ENCODE assay signal across 8 mouse cellular contexts in the genomic region with DNA sequence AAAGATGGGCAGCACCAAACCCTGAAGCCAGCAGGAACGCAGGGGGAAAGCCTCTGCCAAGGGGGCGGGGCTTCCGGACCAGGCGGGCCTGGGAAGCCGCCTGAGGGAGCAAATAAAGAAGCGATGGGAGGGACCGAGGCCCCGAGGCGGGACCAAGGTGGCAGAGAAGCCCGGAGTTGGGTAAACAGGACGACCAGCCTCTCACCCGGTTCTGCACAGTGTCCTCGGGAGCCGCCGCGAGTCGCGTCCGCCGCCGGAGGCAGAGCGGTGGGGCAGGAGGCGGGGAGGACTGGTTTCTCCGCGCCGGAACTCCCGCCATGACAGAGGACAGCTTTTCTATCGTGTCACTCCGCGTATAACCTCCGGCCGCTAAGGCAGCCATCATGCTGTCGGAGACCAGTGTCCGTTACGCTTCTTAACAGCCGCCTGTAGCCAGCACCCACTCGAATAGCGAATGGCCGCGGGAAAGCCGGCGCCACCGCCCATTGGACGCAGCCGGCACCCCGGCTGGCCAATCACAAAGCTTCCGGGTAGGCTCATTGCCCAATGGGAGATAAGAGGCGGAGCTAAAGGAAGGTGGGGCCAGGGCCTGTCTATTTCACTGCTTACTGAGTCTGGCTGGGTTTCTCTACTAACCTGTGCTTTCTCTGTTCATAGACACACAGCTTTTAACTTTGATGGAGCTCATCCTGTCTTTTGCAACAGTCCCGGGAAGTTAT. TPM values are rescaled to one million over a fixed set of nuclear protein-coding genes. Genes with fewer than 3 reads are reported as not detected.
DNase-seq lines count a peak whose midpoint lies in the region; ATAC-seq and TF ChIP-seq lines count a peak whose summit lies in the region.

Gene Thap8, plus strand, starts transcription at position 144 of the 719 bp plus-strand sequence.
Gene Wdr62, minus strand, starts transcription at position 469 of the 719 bp plus-strand sequence.

- peak within 1 kb of the TSS; percentile 95 for H3K4me2 ChIP-seq in hindbrain, postnatal 0 days (ENCODE audit: low read depth, low read length)

- H3K4me3 ChIP-seq in gastrocnemius, adult 2 months, result peak within 1 kb of the TSS; percentile 84
- H3K4me3 ChIP-seq in hindbrain, postnatal 0 days (ENCODE audit: low read length), result peak within 1 kb of the TSS; percentile 76
- H3K4me3 ChIP-seq in left cerebral cortex, adult 2 months, result peak within 1 kb of the TSS; percentile 85

- H3K36me3 ChIP-seq in hindbrain, postnatal 0 days (ENCODE audit: insufficient read depth, low read length), result no peaks in the 10 kb centered on the region

- no peaks in the 10 kb centered on the region for H3K4me1 ChIP-seq in hindbrain, postnatal 0 days (ENCODE audit: insufficient read depth, low read length)

- no peaks in the 10 kb centered on the region for H3K27me3 ChIP-seq in hindbrain, postnatal 0 days (ENCODE audit: insufficient read depth, low read length)

- TF ChIP-seq CTCF in gastrocnemius, adult 2 months (IDR thresholded peaks at IDR 0.05), result no peak
- TF ChIP-seq CTCF in hindbrain, postnatal 0 days (IDR thresholded peaks at IDR 0.05; ENCODE audit: low read depth), result no peak
- no peak for TF ChIP-seq CTCF in left cerebral cortex, adult 2 months (IDR thresholded peaks at IDR 0.05)

- ATAC-seq in common myeloid progenitor, adult 5-6 weeks (replicated peaks; ENCODE audit: low read depth, poor library complexity, severe bottlenecking), result peak; percentile 95
- ATAC-seq in hindbrain, postnatal 0 days, result peak; percentile 97
- peak; percentile 97 for ATAC-seq in megakaryocyte, adult 5-6 weeks (ENCODE audit: poor library complexity, severe bottlenecking)

- intact Hi-C loops in gastrocnemius, adult 2 months (cut with DNase I), result loop anchor here (1.0 kb wide), 1 partner anchor 48 kb away; the partner anchor contains the start of gene Tbcb
- intact Hi-C loops in left cerebral cortex, adult 2 months (cut with DNase I), result loop anchor here (5.0 kb wide), 1 partner anchor 48 kb away; the partner anchor contains the start of genes Polr2i and Tbcb

- peak within 1 kb of the TSS; percentile 93 for H3K27ac ChIP-seq in gastrocnemius, adult 2 months
- H3K27ac ChIP-seq in hindbrain, postnatal 0 days, result peak within 1 kb of the TSS; percentile 96
- peak within 1 kb of the TSS; percentile 97 for H3K27ac ChIP-seq in left cerebral cortex, adult 2 months

- peak within 1 kb of the TSS; percentile 54 for H3K9ac ChIP-seq in hindbrain, postnatal 0 days (replicated peaks; ENCODE audit: low read length)

- DNase-seq in ZHBTc4 (ENCODE audit: low read depth, low spot score), result peak; percentile 98
- peak; percentile 95 for DNase-seq in gastrocnemius, adult 2 months
- DNase-seq in hindbrain, postnatal 0 days (ENCODE audit: low spot score), result peak; percentile 97
- DNase-seq in left cerebral cortex, adult 2 months (ENCODE audit: extremely low spot score in 1 of 2, low spot score in 2 of 2), result peak; percentile 89 to 90
- peak; percentile 89 to 92 for DNase-seq in right cerebral cortex, adult 2 months (ENCODE audit: low spot score in 2 of 2)
- peak; percentile 92 for DNase-seq in urinary bladder, postnatal 14 days (ENCODE audit: low spot score)

- WGBS in hindbrain, postnatal 0 days, result under 1% methylated on average over 48 of the region's 49 CpGs

- H3K9me3 ChIP-seq in hindbrain, postnatal 0 days (ENCODE audit: low read length), result no peaks in the 10 kb centered on the region

RNA-seq across cellular contexts. Expression of gene Thap8, which starts in this region (rescaled TPM):
- total RNA-seq in common myeloid progenitor, adult 5-6 weeks (2017), result not detected in 2 replicates
- total RNA-seq in gastrocnemius, adult 2 months (2021), result under 1 TPM in 1 of 2 experiments, not detected in 1; 0.26 TPM
- total RNA-seq in hindbrain, postnatal 0 days (2014; rRNA removed), result 1.0 TPM in 1 of 2 replicates, not detected in the other
- 0.52 and 0.76 TPM in 2 replicates for polyA plus RNA-seq in hindbrain, postnatal 0 days (2015; fragmentation: Nextera tagmentation; extraction: Ambion mirVana)
- total RNA-seq in left cerebral cortex, adult 2 months (2021), result not detected
- 0.36 and 0.51 TPM in 2 replicates for total RNA-seq in megakaryocyte, adult 5-6 weeks (2015)
- 0.84 and 1.1 TPM in 2 replicates for total RNA-seq in megakaryocyte, adult 5-6 weeks (2017)

RNA-seq across cellular contexts. Expression of gene Wdr62, which starts in this region (rescaled TPM):
- 8.2 and 17.5 TPM in 2 replicates for total RNA-seq in common myeloid progenitor, adult 5-6 weeks (2017)
- total RNA-seq in gastrocnemius, adult 2 months (2021), result 1 to 10 TPM; 1.7 to 3.0 TPM
- total RNA-seq in hindbrain, postnatal 0 days (2014; rRNA removed), result 4.3 and 7.0 TPM in 2 replicates
- polyA plus RNA-seq in hindbrain, postnatal 0 days (2015; fragmentation: Nextera tagmentation; extraction: Ambion mirVana), result 3.7 and 4.0 TPM in 2 replicates
- total RNA-seq in left cerebral cortex, adult 2 months (2021), result 1 to 10 TPM; 1.0 to 1.6 TPM
- 13.3 and 19.5 TPM in 2 replicates for total RNA-seq in megakaryocyte, adult 5-6 weeks (2015)
- 6.8 and 10.5 TPM in 2 replicates for total RNA-seq in megakaryocyte, adult 5-6 weeks (2017)

Comparison
In these comparisons a context has a peak if more than half of its experiments do, and no peak if none do; other contexts are left out.
1. Peak in every context shown above with its lines: DNase-seq, ATAC-seq, H3K4me3 ChIP-seq and H3K27ac ChIP-seq.